Mouse (Mus musculus) lung, postnatal 0 days (tissue): Measurements from ENCODE around the gene Slc1a5.

ENCODE experiments used
- CTCF ChIP-seq: IDR thresholded peaks from 2 replicates; pipeline ENCODE4 v1.5.1; 2016; ENCODE audit warnings: antibody characterized with exemption, mild to moderate bottlenecking
- EP300 ChIP-seq: IDR thresholded peaks from 2 replicates; pipeline ENCODE4 v1.6.1; 2016; ENCODE audit warnings: antibody characterized with exemption, mild to moderate bottlenecking, control low read depth

GRCm38 (mm10) chr7:16827274-16827673 lies 46.1 kb downstream of the Slc1a5 start:
- no peak for TF ChIP-seq CTCF
- TF ChIP-seq EP300, result no peak
